Mouse (Mus musculus) spleen, adult 10 weeks (tissue): ENCODE data around the gene Prm3. TPM values are rescaled to one million over a fixed set of nuclear protein-coding genes. Genes with fewer than 3 reads are reported as not detected.

Experiments
- polyA plus RNA-seq: library from polyadenylated mRNA; stranded (reverse); fragments of 350-450 nt; fragmentation: Illumina TruSeq; extraction: RNeasy Lipid Tissue Mini Kit (QIAGEN cat#74804); gene quantifications from one replicate; pipeline ENCODE4 v1.2.3, GENCODE M21; 2015; ENCODE audit warnings: low replicate concordance; ENCODE audit not compliant: insufficient read depth

Prm3 gene
- polyA plus RNA-seq: not detected

GRCm38 (mm10) chr16:10790702-10791101, at the start of gene Prm3:
Prm3 (minus strand) TSS chr16:10790914.

DNA sequence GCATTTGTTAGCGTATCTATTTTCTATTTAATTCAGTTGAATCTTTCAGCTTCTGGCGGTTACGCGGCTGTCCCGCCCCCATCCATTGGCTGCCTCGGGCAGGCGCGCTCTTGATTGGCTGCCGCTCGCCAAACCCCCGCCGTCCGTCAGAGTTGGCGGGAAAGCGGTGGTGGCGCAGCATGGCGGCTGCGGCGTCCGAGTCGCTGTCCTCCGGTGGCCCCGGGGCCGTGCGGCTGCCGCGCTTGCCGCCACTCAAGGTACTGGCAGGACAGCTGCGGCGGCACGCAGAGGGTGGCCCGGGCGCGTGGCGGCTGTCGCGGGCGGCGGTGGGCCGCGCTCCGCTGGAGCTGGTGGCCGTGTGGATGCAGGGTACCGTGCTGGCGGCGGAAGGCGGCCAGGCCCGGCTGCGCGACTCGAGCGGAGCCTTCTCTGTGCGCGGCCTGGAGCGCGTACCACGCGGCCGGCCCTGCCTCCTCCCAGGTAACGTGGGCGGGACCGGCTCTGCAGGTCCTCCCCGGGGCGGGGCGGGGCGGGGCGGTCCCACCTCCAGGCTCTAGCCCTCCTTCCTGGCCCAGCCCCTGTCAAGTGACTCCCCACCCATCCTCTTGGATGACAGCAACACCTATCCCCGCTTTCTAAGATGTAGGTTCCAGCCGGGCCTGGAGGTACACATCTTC, 44.3 kb upstream of the Prm3 start, which contains the start of gene Rmi2:
Gene Rmi2 (plus strand): TSS at position 149 of the 677 bp plus-strand sequence.

GRCm38 (mm10) chr16:10812865-10813371, 22.2 kb upstream of the Prm3 start, which contains the start of gene Gm11172:
Gm11172 (plus strand) TSS chr16:10812915.

DNA sequence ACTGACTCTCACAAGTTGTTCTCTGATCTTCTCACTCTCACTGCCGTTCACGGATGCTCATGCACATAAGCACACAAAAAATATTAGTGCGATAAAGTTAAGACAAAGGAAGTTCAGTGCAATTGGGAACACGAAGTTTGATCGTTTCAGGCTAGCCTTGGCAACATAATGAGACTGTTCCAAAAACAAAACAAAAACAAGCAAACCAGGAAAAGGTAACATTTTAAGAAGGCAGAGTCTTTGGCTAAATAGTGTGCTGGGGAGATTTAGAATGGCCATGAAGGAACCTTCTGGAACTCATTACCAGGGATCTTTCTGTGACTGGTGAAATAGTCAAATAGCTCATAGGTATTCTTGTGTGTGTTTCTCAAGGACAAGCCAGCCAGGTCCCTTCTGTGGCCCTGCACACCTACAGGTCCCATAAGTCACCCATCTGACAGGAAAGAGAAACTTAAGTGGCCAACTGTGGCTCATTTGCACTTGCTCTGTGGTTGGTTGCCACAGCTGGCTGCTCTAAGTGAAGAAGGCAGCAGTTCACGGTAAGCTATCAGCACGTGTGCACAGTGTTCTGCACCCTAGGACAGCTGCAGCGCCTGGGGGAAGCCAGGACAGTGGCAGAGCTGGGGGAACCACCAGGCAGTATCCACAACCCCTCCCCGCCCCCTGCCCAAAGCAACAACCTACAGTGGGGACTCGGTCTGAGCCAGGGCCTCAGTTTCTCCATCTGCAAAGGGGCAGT, 15.2 kb upstream of the Prm3 start, which contains the start of gene Prm1:
Gene Prm1 (minus strand): TSS at position 51 of the 739 bp plus-strand sequence.

DNA sequence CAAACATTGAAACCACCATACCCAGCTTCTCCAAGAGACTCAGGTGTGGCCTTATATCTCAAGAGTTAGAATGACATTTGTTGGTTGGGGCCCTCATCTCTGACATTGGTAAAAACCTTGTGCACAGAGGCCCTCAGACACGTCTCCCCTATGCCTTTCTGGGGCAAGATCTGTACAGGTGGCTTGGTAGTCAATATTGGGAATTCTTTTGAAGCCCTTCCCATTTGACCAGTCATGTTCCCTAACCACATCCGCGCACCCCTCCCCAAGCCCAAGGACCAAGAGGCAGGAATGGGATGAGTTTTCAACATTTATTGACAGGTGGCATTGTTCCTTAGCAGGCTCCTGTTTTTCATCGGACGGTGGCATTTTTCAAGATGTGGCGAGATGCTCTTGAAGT, 5.3 kb upstream of the Prm3 start, which contains the start of gene Prm2:
Gene Prm2 (minus strand): TSS at position 101 of the 400 bp plus-strand sequence.

DNA sequence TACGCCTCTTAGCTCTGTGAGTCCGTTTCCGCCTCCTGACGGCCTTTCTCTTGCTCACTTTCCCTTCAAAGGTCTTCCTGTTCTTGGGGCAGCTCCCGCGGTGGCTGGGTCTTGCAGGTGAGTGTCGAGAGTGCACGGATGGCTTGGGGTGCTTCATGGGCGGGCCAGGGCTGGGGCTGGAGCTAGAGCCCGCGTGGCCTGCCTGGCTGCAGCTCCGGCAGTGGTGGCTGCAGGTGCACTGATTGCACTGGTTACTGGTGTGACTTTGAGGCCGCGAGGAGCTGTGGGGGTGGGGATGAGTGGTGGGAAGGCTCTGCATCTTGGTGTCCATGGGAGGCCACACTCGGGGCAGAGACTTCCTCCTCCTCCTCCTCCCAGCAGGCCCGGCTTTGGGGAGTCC, 2.4 kb downstream of the Prm3 start, which contains the start of gene Tnp2:
Gene Tnp2 (minus strand): TSS at position 390 of the 400 bp plus-strand sequence.

DNA sequence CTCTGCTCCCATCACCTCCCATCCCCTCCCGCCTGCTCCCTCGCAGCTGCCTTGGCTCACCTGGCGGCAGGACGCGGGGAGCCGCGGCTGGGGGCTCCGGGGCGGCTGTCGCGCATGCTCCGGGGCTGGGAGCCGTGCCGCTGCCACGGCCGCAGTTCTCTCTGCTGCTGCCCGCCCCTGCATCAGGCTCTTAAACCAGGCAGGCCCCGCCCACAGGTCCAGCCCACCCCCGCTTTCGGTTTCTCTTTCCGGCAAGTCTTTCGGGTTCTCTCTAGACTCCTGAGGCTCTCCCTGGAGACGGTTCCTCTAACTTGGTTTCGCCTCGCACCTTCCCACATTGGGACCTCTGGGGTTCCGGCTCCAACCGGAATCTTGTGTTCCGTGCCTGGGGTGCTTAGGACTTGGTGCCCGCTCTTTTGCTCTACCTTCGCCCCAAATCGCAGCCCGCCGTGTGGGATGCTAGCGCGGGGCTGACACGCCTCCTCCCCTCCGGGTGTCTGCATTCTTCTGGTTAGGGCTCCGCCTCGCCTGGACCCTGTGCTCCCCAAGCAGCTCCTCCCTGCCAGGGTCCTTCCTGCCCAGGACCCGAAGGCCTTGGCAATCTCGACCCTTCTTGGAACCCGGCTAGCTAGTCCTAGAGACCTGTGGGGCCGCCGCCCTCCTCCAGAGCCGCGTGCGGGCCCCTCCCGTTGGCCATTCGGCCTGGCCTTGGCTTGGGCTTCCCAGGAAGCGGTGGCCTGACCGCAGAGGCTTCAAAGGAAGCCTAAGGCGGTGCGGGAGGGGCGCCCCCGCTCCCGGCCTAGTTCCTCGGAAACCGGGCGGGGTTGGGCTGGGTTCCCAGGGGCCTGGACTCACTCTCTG, 5.1 kb downstream of the Prm3 start, which contains the start of gene Socs1:
Gene Socs1 (minus strand): TSS at position 166 of the 861 bp plus-strand sequence.

Other genes with a start within 250 kb of the Prm3 start
- gene Dexi, start 247.9 kb downstream of the Prm3 start, polyA plus RNA-seq: 16.5 TPM
- gene Clec16a, start 245.6 kb downstream of the Prm3 start, polyA plus RNA-seq: 12.4 TPM
- 0.91 TPM for gene Socs1, start 5.4 kb downstream of the Prm3 start, polyA plus RNA-seq
- gene Tnp2, start 2.3 kb downstream of the Prm3 start, polyA plus RNA-seq: not detected
- not detected for gene Prm2, start 5.2 kb upstream of the Prm3 start, polyA plus RNA-seq
- not detected for gene Prm1, start 14.9 kb upstream of the Prm3 start, polyA plus RNA-seq
- gene Gm11172, start 22.0 kb upstream of the Prm3 start, polyA plus RNA-seq: not detected
- 1.9 TPM for gene Rmi2, start 44.1 kb upstream of the Prm3 start, polyA plus RNA-seq